Mouse (Mus musculus): ENCODE results near the gene Ccer2. TPM values are rescaled to one million over a fixed set of nuclear protein-coding genes. Genes with fewer than 3 reads are reported as not detected.

The Ccer2 gene
- total RNA-seq, 2 experiments from 2014 or later = not detected

Other genes with a start within 250 kb of the Ccer2 start
- not detected for gene Ifnl2, start 245.7 kb upstream of the Ccer2 start, total RNA-seq (2021)
- gene Ifnl3, start 233.3 kb upstream of the Ccer2 start, total RNA-seq (2021) = not detected
- not detected for gene Sycn, start 215.3 kb upstream of the Ccer2 start, total RNA-seq (2021)
- not detected for gene Nccrp1, start 208.9 kb upstream of the Ccer2 start, total RNA-seq (2021)
- gene Samd4b, start 158.0 kb upstream of the Ccer2 start, total RNA-seq (2021) = 10 to 100 TPM; 67.9 to 72.7 TPM
- gene Pak4, start 158.0 kb upstream of the Ccer2 start, total RNA-seq (2021) = 10 to 100 TPM; 21.4 to 25.2 TPM
- gene Acp7, start 124.8 kb upstream of the Ccer2 start, total RNA-seq (2021) = not detected
- gene Fbxo27, start 63.3 kb upstream of the Ccer2 start, total RNA-seq (2021) = 1 to 10 TPM; 1.8 TPM
- gene Fbxo17, start 39.4 kb upstream of the Ccer2 start, total RNA-seq (2021) = 1 to 10 TPM; 2.4 to 2.8 TPM
- gene Mrps12, start 14.4 kb upstream of the Ccer2 start, total RNA-seq (2021) = 10 to 100 TPM; 72.4 to 79.4 TPM
- 10 to 100 TPM; 15.6 to 17.2 TPM for gene Sars2, start 14.2 kb upstream of the Ccer2 start, total RNA-seq (2021)
- 10 to 100 TPM; 78.1 to 86.7 TPM for gene Sirt2, start 10.6 kb downstream of the Ccer2 start, total RNA-seq (2021)
- gene Nfkbib, start 11.3 kb downstream of the Ccer2 start, total RNA-seq (2021) = 10 to 100 TPM; 44.0 to 55.4 TPM
- 1 to 10 TPM; 2.6 to 3.2 TPM for gene Rinl, start 32.8 kb downstream of the Ccer2 start, total RNA-seq (2021)
- 100 to 1,000 TPM; 327 to 346 TPM for gene Hnrnpl, start 52.4 kb downstream of the Ccer2 start, total RNA-seq (2021)
- 100 to 1,000 TPM; 474 to 780 TPM for gene Ech1, start 69.0 kb downstream of the Ccer2 start, total RNA-seq (2021)
- gene Lgals4, start 77.7 kb downstream of the Ccer2 start, total RNA-seq (2021) = 10 to 100 TPM; 10.3 to 14.0 TPM
- gene Lgals7, start 107.7 kb downstream of the Ccer2 start, total RNA-seq (2021) = under 1 TPM in 1 of 2 experiments, not detected in 1; 0.54 TPM
- under 1 TPM; 0.16 to 0.17 TPM for gene Capn12, start 125.2 kb downstream of the Ccer2 start, total RNA-seq (2021)
- gene Actn4, start 206.2 kb downstream of the Ccer2 start, total RNA-seq (2021) = 100 to 1,000 TPM; 197 to 233 TPM
- gene Eif3k, start 225.7 kb downstream of the Ccer2 start, total RNA-seq (2021) = 100 to 1,000 TPM; 227 to 253 TPM
- 1 to 10 TPM in 1 of 2 experiments, under 1 TPM in 1; 0.96 to 2.4 TPM for gene Map4k1, start 225.9 kb downstream of the Ccer2 start, total RNA-seq (2021)